Mouse (Mus musculus): Measurements from ENCODE around the gene Pxt1. TPM values are rescaled to one million over a fixed set of nuclear protein-coding genes. Genes with fewer than 3 reads are reported as not detected.
"Not testable (repeated sequence)": the region's sequence is repeated elsewhere in the genome, so short reads cannot be mapped to it uniquely, and the experiment has no call there.

Gene Pxt1
- not detected for polyA plus RNA-seq (2012; fragmentation: generic; extraction: Trizol)

DNA sequence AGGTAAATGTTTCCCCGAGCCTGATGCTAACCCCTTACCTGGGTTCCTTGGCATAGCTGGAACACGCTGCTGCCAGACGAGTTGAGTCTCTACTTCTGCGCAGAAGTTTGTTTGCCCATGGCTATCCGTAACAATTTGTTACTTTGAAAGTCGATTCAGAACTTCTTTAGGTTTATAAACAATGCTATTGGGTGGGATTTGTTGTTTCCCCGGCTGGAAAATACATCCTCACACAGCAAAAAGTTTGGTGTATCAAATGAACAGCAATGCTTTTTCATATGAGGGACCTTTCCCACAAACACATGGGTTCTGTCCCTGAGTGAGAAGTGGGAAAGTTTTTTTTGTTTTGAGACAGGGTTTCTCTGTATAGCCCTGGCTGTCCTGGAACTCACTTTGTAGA lies at the start of gene Pxt1:
Gene Pxt1, minus strand, starts transcription at position 101 of the 400 bp plus-strand sequence.
- no peaks in the 10 kb centered on the region for H3K27me3 ChIP-seq (ENCODE audit: control insufficient read depth, insufficient read depth, insufficient read length)
- H3K4me3 ChIP-seq: no peak within 1 kb of the TSS

GRCm38 (mm10) chr17:28993004-28993403 lies 49.4 kb upstream of the Pxt1 start:
- H3ac ChIP-seq (ENCODE audit: control insufficient read depth, insufficient read length); H3K27me3 ChIP-seq (ENCODE audit: control insufficient read depth, insufficient read depth, insufficient read length); H3K4me2 ChIP-seq (ENCODE audit: low read depth); H3K4me3 ChIP-seq; H3K79me2 ChIP-seq (ENCODE audit: control insufficient read depth, insufficient read depth): not testable (repeated sequence)
- peaks cover 34% of the 10 kb centered on the region for H3K36me3 ChIP-seq (ENCODE audit: control insufficient read depth, insufficient read depth)

More for the DNA sequence above, at the start of gene Pxt1:
- H3K36me3 ChIP-seq (ENCODE audit: control insufficient read depth, insufficient read depth): no peaks in the 10 kb centered on the region
- H3ac ChIP-seq (ENCODE audit: control insufficient read depth, insufficient read length): no peak within 1 kb of the TSS
- no peak within 1 kb of the TSS for H3K4me2 ChIP-seq (ENCODE audit: low read depth)
- no peaks in the 10 kb centered on the region for H3K79me2 ChIP-seq (ENCODE audit: control insufficient read depth, insufficient read depth)
- TF ChIP-seq E2F4 (IDR thresholded peaks at IDR 0.05; ENCODE audit: insufficient read depth): no peak
- no peak for TF ChIP-seq MYOD1 (IDR thresholded peaks at IDR 0.05; ENCODE audit: control insufficient read depth in 1 of 3, insufficient read length in 2 of 3, low read depth in 2 of 3)
- TF ChIP-seq TCF12 (IDR thresholded peaks at IDR 0.05; ENCODE audit: insufficient read depth, poor library complexity, severe bottlenecking): no peak
- no peak for TF ChIP-seq TCF3 (IDR thresholded peaks at IDR 0.05; ENCODE audit: insufficient read length, low read depth)
- no peak for TF ChIP-seq MYOG (IDR thresholded peaks at IDR 0.05; ENCODE audit: control insufficient read depth in 1 of 3, insufficient read depth in 1 of 3, insufficient read length in 2 of 3, low read depth in 2 of 3)
- TF ChIP-seq CEBPB (IDR thresholded peaks at IDR 0.05; ENCODE audit: insufficient read depth, poor library complexity, severe bottlenecking): no peak
- no peak for TF ChIP-seq MAX (IDR thresholded peaks at IDR 0.05; ENCODE audit: low read depth)
- TF ChIP-seq POLR2A (IDR thresholded peaks at IDR 0.05; ENCODE audit: insufficient read length, low read depth): no peak
- no peak for TF ChIP-seq POLR2AphosphoS2 (IDR thresholded peaks at IDR 0.05; ENCODE audit: insufficient read length, low read depth)
- TF ChIP-seq REST (IDR thresholded peaks at IDR 0.05; ENCODE audit: insufficient read depth, insufficient read length): no peak
- no peak for TF ChIP-seq SRF (IDR thresholded peaks at IDR 0.05; ENCODE audit: control insufficient read depth, insufficient read length, low read depth)
- no peak for TF ChIP-seq USF1 (IDR thresholded peaks at IDR 0.05; ENCODE audit: low read depth)

- Histone ChIP-seq H3K4me2 (ENCODE audit: low read depth) (no peak overlapping the region), H3K36me3 (ENCODE audit: control insufficient read depth, insufficient read depth) (peaks cover 34% of the 10 kb centered on the region), H3K4me3 (no peak overlapping the region), H3K27me3 (ENCODE audit: control insufficient read depth, insufficient read depth, insufficient read length) (no peaks in the 10 kb centered on the region), H3K79me2 (ENCODE audit: control insufficient read depth, insufficient read depth) (peaks cover 7% of the 10 kb centered on the region), H3ac (ENCODE audit: control insufficient read depth, insufficient read length) (no peak overlapping the region)
- TF ChIP-seq MAX (IDR thresholded peaks at IDR 0.05; ENCODE audit: low read depth) (no peak), MYOG (IDR thresholded peaks at IDR 0.05; ENCODE audit: control insufficient read depth in 1 of 3, insufficient read depth in 1 of 3, insufficient read length in 2 of 3, low read depth in 2 of 3) (no peak), TCF3 (IDR thresholded peaks at IDR 0.05; ENCODE audit: insufficient read length, low read depth) (no peak), POLR2AphosphoS2 (IDR thresholded peaks at IDR 0.05; ENCODE audit: insufficient read length, low read depth) (no peak), TCF12 (IDR thresholded peaks at IDR 0.05; ENCODE audit: insufficient read depth, poor library complexity, severe bottlenecking) (no peak), USF1 (IDR thresholded peaks at IDR 0.05; ENCODE audit: low read depth) (no peak), E2F4 (IDR thresholded peaks at IDR 0.05; ENCODE audit: insufficient read depth) (no peak), REST (IDR thresholded peaks at IDR 0.05; ENCODE audit: insufficient read depth, insufficient read length) (no peak), POLR2A (IDR thresholded peaks at IDR 0.05; ENCODE audit: insufficient read length, low read depth) (no peak), SRF (IDR thresholded peaks at IDR 0.05; ENCODE audit: control insufficient read depth, insufficient read length, low read depth) (no peak), MYOD1 (IDR thresholded peaks at IDR 0.05; ENCODE audit: control insufficient read depth in 1 of 3, insufficient read length in 2 of 3, low read depth in 2 of 3) (no peak), CEBPB (IDR thresholded peaks at IDR 0.05; ENCODE audit: insufficient read depth, poor library complexity, severe bottlenecking) (no peak)
Measured at GRCm38 (mm10) chr17:28992105-28992504, 48.5 kb upstream of the Pxt1 start.

- Histone ChIP-seq H3K79me2 (ENCODE audit: control insufficient read depth, insufficient read depth) (peaks cover 7% of the 10 kb centered on the region), H3K36me3 (ENCODE audit: control insufficient read depth, insufficient read depth) (peaks cover 36% of the 10 kb centered on the region), H3K4me2 (ENCODE audit: low read depth) (no peak overlapping the region), H3K4me3 (no peak overlapping the region), H3ac (ENCODE audit: control insufficient read depth, insufficient read length) (no peak overlapping the region), H3K27me3 (ENCODE audit: control insufficient read depth, insufficient read depth, insufficient read length) (no peaks in the 10 kb centered on the region)
- TF ChIP-seq POLR2AphosphoS2 (IDR thresholded peaks at IDR 0.05; ENCODE audit: insufficient read length, low read depth): no peak
- no peak for TF ChIP-seq REST (IDR thresholded peaks at IDR 0.05; ENCODE audit: insufficient read depth, insufficient read length)
- TF ChIP-seq E2F4 (IDR thresholded peaks at IDR 0.05; ENCODE audit: insufficient read depth): no peak
- TF ChIP-seq SRF (IDR thresholded peaks at IDR 0.05; ENCODE audit: control insufficient read depth, insufficient read length, low read depth): no peak
- no peak for TF ChIP-seq CEBPB (IDR thresholded peaks at IDR 0.05; ENCODE audit: insufficient read depth, poor library complexity, severe bottlenecking)
- TF ChIP-seq USF1 (IDR thresholded peaks at IDR 0.05; ENCODE audit: low read depth): no peak
- no peak for TF ChIP-seq TCF3 (IDR thresholded peaks at IDR 0.05; ENCODE audit: insufficient read length, low read depth)
- no peak for TF ChIP-seq TCF12 (IDR thresholded peaks at IDR 0.05; ENCODE audit: insufficient read depth, poor library complexity, severe bottlenecking)
- TF ChIP-seq MAX (IDR thresholded peaks at IDR 0.05; ENCODE audit: low read depth): no peak
- TF ChIP-seq MYOG (IDR thresholded peaks at IDR 0.05; ENCODE audit: control insufficient read depth in 1 of 3, insufficient read depth in 1 of 3, insufficient read length in 2 of 3, low read depth in 2 of 3): no peak
- no peak for TF ChIP-seq MYOD1 (IDR thresholded peaks at IDR 0.05; ENCODE audit: control insufficient read depth in 1 of 3, insufficient read length in 2 of 3, low read depth in 2 of 3)
- no peak for TF ChIP-seq POLR2A (IDR thresholded peaks at IDR 0.05; ENCODE audit: insufficient read length, low read depth)
Measured at GRCm38 (mm10) chr17:28991286-28991685, 47.6 kb upstream of the Pxt1 start.

DNA sequence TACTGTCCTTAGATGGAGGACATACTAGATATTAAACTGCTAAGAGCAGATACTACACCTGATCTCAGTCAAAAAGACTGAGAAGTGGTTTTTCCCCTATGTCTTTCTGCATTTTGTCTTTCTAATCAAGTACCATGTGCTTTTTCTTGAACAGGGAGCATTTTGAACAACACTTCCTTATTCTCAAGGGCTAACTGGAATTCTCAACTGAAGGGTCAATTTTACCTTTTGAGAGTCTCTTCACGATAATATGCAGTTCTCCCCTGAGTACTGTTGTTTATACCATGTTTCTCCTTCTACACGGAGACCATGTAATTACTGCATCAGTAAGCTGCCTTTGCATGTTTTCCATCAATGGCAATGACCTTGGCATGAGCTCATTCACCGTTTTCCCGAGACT lies 46.4 kb upstream of the Pxt1 start:
- Histone ChIP-seq H3K79me2 (ENCODE audit: control insufficient read depth, insufficient read depth) (no peaks in the 10 kb centered on the region), H3K4me3 (no peak overlapping the region), H3K27me3 (ENCODE audit: control insufficient read depth, insufficient read depth, insufficient read length) (no peaks in the 10 kb centered on the region), H3ac (ENCODE audit: control insufficient read depth, insufficient read length) (no peak overlapping the region), H3K36me3 (ENCODE audit: control insufficient read depth, insufficient read depth) (peaks cover 41% of the 10 kb centered on the region), H3K4me2 (ENCODE audit: low read depth) (no peak overlapping the region)
- no peak for TF ChIP-seq MYOD1 (IDR thresholded peaks at IDR 0.05; ENCODE audit: control insufficient read depth in 1 of 3, insufficient read length in 2 of 3, low read depth in 2 of 3)
- no peak for TF ChIP-seq REST (IDR thresholded peaks at IDR 0.05; ENCODE audit: insufficient read depth, insufficient read length)

Data from myocyte (in vitro differentiated cells).